Mouse (Mus musculus): ENCODE data around the gene Psd.

GRCm38 (mm10) chr19:46302551-46302950, 24.4 kb downstream of the Psd start:
- no peak for TF ChIP-seq CTCF (IDR thresholded peaks at IDR 0.05; ENCODE audit: low read depth, low read length)
- no peak for TF ChIP-seq POLR2A (IDR thresholded peaks at IDR 0.05; ENCODE audit: insufficient read depth, low read length)
